ENCODE assay signal across 9 mouse cellular contexts in the genomic region with DNA sequence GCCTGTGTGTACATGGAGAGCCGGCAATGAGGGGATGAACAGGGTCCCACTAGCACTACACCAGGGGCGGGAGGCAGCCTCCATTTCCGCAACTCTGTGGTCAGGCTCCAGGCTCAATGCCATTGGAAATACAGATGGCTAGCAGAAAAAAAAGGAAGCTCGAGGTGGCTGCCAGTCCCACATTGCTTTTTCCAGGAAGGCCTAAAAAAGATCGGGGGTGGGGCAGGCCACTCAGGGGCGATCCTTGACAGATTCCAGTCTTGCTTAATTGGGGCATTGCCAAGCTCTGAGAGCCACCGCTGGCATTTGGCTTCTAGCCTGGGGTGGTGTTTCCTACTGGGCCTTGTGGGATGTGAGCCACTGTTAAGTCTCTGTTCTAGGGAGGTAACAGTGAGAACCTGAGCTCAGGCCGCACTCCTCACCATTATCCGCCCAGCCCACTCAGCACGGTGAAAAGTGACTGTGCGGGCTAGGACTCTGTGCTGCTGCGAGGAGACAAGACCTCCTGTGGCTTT.
DNase-seq lines count a peak whose midpoint lies in the region; ATAC-seq and TF ChIP-seq lines count a peak whose summit lies in the region.
"Had no signal": no experiment of that assay in that cellular context is flagged by ENCODE, and none has a peak within 500 bp of the region (broad histone marks: within the 10 kb centered on the region; RNA-seq: fewer than 3 reads in every experiment).

No protein-coding gene starts in this region.

- H3K4me2 ChIP-seq in forebrain, postnatal 0 days (ENCODE audit: low read depth), result no peak overlapping the region
- H3K4me2 ChIP-seq in limb, embryonic 11.5 days (ENCODE audit: low read depth, severe bottlenecking), result no peak overlapping the region
- no peak overlapping the region for H3K4me2 ChIP-seq in midbrain, embryonic 15.5 days
- H3K4me2 ChIP-seq: liver, embryonic 13.5 days had no signal

- peaks cover 6% of the 10 kb centered on the region; the same call in 1 of the 2 replicates for H3K4me1 ChIP-seq in forebrain, postnatal 0 days (ENCODE audit: insufficient read depth)
- H3K4me1 ChIP-seq in limb, embryonic 11.5 days (ENCODE audit: control insufficient read depth, insufficient read depth, low read length), result peaks cover 12% of the 10 kb centered on the region
- H3K4me1 ChIP-seq in midbrain, embryonic 15.5 days, result peaks cover 6% of the 10 kb centered on the region; the same call in 1 of the 2 replicates
- H3K4me1 ChIP-seq: liver, embryonic 13.5 days had no signal

- peak; percentile 51 for DNase-seq in ovary, adult 18-20 months (ENCODE audit: low spot score)
- no peak for DNase-seq in ovary, postnatal 10 days (ENCODE audit: low spot score)
- DNase-seq in forebrain, postnatal 0 days, result peak; percentile 45
- DNase-seq in limb, embryonic 11.5 days (ENCODE audit: low spot score), result no peak
- DNase-seq: liver, embryonic 13.5 days had no signal

- peak; percentile 71 for ATAC-seq in cerebellum, adult (ENCODE audit: insufficient number of reproducible peaks, low FRiP score, low TSS enrichment)
- peak; percentile 63 for ATAC-seq in forebrain, postnatal 0 days
- peak; percentile 85 to 87 for ATAC-seq in hematopoietic stem cell, adult 5-6 weeks (replicated peaks in 1 of 2; ENCODE audit: insufficient read depth in 1 of 2, low FRiP score in 2 of 2, low TSS enrichment in 1 of 2, low read depth in 1 of 2, poor library complexity in 2 of 2, severe bottlenecking in 2 of 2)
- 0 out of 2 replicates have a peak, but pooled peaks have one; percentile 48 for ATAC-seq in limb, embryonic 11.5 days (ENCODE audit: insufficient number of reproducible peaks, low FRiP score, low TSS enrichment, low read depth)
- ATAC-seq in midbrain, embryonic 15.5 days (replicated peaks), result peak; percentile 61
- ATAC-seq in inflammation-experienced regulatory T-cells, adult 6 months, result no peak

- no peak overlapping the region for H3K4me3 ChIP-seq in forebrain, postnatal 0 days (ENCODE audit: low read depth, low read length)
- no peak overlapping the region for H3K4me3 ChIP-seq in limb, embryonic 11.5 days (ENCODE audit: low read depth, low read length)
- no peak overlapping the region for H3K4me3 ChIP-seq in midbrain, embryonic 15.5 days
- H3K4me3 ChIP-seq: liver, embryonic 13.5 days had no signal

- H3K27ac ChIP-seq in forebrain, postnatal 0 days (ENCODE audit: low read depth, low read length), result peak overlapping the region; percentile 10; the same call in 1 of the 2 replicates
- 0 out of 2 replicates have a peak overlapping the region, but pooled peaks have one; percentile 33 for H3K27ac ChIP-seq in limb, embryonic 11.5 days (replicated peaks; ENCODE audit: low read depth, low read length)
- H3K27ac ChIP-seq in midbrain, embryonic 15.5 days, result peak overlapping the region; percentile 16; the same call in 1 of the 2 replicates
- H3K27ac ChIP-seq: liver, embryonic 13.5 days had no signal

- no peaks in the 10 kb centered on the region for H3K9me3 ChIP-seq in forebrain, postnatal 0 days (ENCODE audit: low read length)
- H3K9me3 ChIP-seq in limb, embryonic 11.5 days (ENCODE audit: control insufficient read depth, low read length), result no peaks in the 10 kb centered on the region
- no peaks in the 10 kb centered on the region for H3K9me3 ChIP-seq in midbrain, embryonic 15.5 days
- H3K9me3 ChIP-seq: liver, embryonic 13.5 days had no signal

- no peak for TF ChIP-seq CTCF in forebrain, postnatal 0 days (IDR thresholded peaks at IDR 0.05; ENCODE audit: low read depth)

- no peak overlapping the region for H3K9ac ChIP-seq in forebrain, postnatal 0 days
- H3K9ac ChIP-seq in limb, embryonic 11.5 days (ENCODE audit: low read length), result no peak overlapping the region
- no peak overlapping the region for H3K9ac ChIP-seq in midbrain, embryonic 15.5 days
- H3K9ac ChIP-seq: liver, embryonic 13.5 days had no signal

- H3K27me3 ChIP-seq in forebrain, postnatal 0 days (ENCODE audit: insufficient read depth, low read length), result no peaks in the 10 kb centered on the region
- no peaks in the 10 kb centered on the region for H3K27me3 ChIP-seq in limb, embryonic 11.5 days (ENCODE audit: control insufficient read depth, insufficient read depth, low read length)
- H3K27me3 ChIP-seq in midbrain, embryonic 15.5 days (replicated peaks), result no peaks in the 10 kb centered on the region
- H3K27me3 ChIP-seq: liver, embryonic 13.5 days had no signal

- 50% methylated on average over 12 of the region's 12 CpGs for WGBS in forebrain, postnatal 0 days
- 67% methylated on average over 12 of the region's 12 CpGs for WGBS in limb, embryonic 11.5 days
- 53% methylated on average over 12 of the region's 12 CpGs for WGBS in midbrain, embryonic 15.5 days

- no peaks in the 10 kb centered on the region for H3K36me3 ChIP-seq in forebrain, postnatal 0 days (ENCODE audit: insufficient read depth)
- no peaks in the 10 kb centered on the region for H3K36me3 ChIP-seq in limb, embryonic 11.5 days (ENCODE audit: control insufficient read depth, insufficient read depth, low read length)
- H3K36me3 ChIP-seq in midbrain, embryonic 15.5 days (replicated peaks), result no peaks in the 10 kb centered on the region
- H3K36me3 ChIP-seq: liver, embryonic 13.5 days had no signal

Comparison
In these comparisons a context has a peak if more than half of its experiments do, and no peak if none do; other contexts are left out.
1. DNase-seq: peak in ovary, adult 18-20 months (single experiment) and forebrain, postnatal 0 days (single experiment); none in ovary, postnatal 10 days (single experiment) and limb, embryonic 11.5 days (single experiment).
2. Peak in every context shown above with its lines, with median percentiles within 50 percentile points of each other: H3K27ac ChIP-seq.